Mouse (Mus musculus): ENCODE data around the gene Clec12b.
"Not testable (repeated sequence)": the region's sequence is repeated elsewhere in the genome, so short reads cannot be mapped to it uniquely, and the experiment has no call there.

Gene Clec12b

GRCm38 (mm10) chr6:129374937-129375471, 10.7 kb downstream of the Clec12b start:
- no peak for DNase-seq (ENCODE audit: extremely low spot score, low read depth, low spot score)

- DNase-seq (ENCODE audit: extremely low spot score, low read depth, low spot score): no peak
Measured at GRCm38 (mm10) chr6:129369374-129370132, 16.1 kb downstream of the Clec12b start.

GRCm38 (mm10) chr6:129365959-129366359, 19.7 kb downstream of the Clec12b start:
- peak; percentile 47 for DNase-seq (ENCODE audit: extremely low spot score, low read depth, low spot score)

GRCm38 (mm10) chr6:129363942-129364341, 21.7 kb downstream of the Clec12b start:
- no peak for DNase-seq (ENCODE audit: extremely low spot score, low read depth, low spot score)

- no peak for DNase-seq (ENCODE audit: extremely low spot score, low read depth, low spot score)
Measured at GRCm38 (mm10) chr6:129359515-129359914, 26.2 kb downstream of the Clec12b start.

GRCm38 (mm10) chr6:129356430-129356829, 29.2 kb downstream of the Clec12b start:
- no peak for DNase-seq (ENCODE audit: extremely low spot score, low read depth, low spot score)

- no peak for DNase-seq (ENCODE audit: extremely low spot score, low read depth, low spot score)
Measured at GRCm38 (mm10) chr6:129355774-129356173, 29.9 kb downstream of the Clec12b start.

- DNase-seq (ENCODE audit: extremely low spot score, low read depth, low spot score): no peak
Measured at GRCm38 (mm10) chr6:129351091-129351490, 34.6 kb downstream of the Clec12b start.

- no peak for DNase-seq (ENCODE audit: extremely low spot score, low read depth, low spot score)
Measured at GRCm38 (mm10) chr6:129349524-129350352, 35.9 kb downstream of the Clec12b start.

GRCm38 (mm10) chr6:129344408-129344807, 41.3 kb downstream of the Clec12b start:
- DNase-seq (ENCODE audit: extremely low spot score, low read depth, low spot score): no peak

GRCm38 (mm10) chr6:129342391-129342790, 43.3 kb downstream of the Clec12b start, which contains the start of gene Clec12a:
TSS of gene Clec12a (plus strand) at chr6:129342691.
- DNase-seq (ENCODE audit: extremely low spot score, low read depth, low spot score): not testable (repeated sequence)

GRCm38 (mm10) chr6:129337751-129338150, 47.9 kb downstream of the Clec12b start:
- DNase-seq (ENCODE audit: extremely low spot score, low read depth, low spot score): no peak

GRCm38 (mm10) chr6:129333674-129334078, 52.0 kb downstream of the Clec12b start:
- DNase-seq (ENCODE audit: extremely low spot score, low read depth, low spot score): no peak

GRCm38 (mm10) chr6:129331610-129332009, 54.1 kb downstream of the Clec12b start, which contains the start of gene 4922502D21Rik:
TSS of gene 4922502D21Rik (minus strand) at chr6:129331796.
- no peak for DNase-seq (ENCODE audit: extremely low spot score, low read depth, low spot score)

- DNase-seq (ENCODE audit: extremely low spot score, low read depth, low spot score): no peak
Measured at GRCm38 (mm10) chr6:129326568-129327150, 59.0 kb downstream of the Clec12b start.

GRCm38 (mm10) chr6:129326016-129326415, 59.7 kb downstream of the Clec12b start:
- no peak for DNase-seq (ENCODE audit: extremely low spot score, low read depth, low spot score)

Measured in hindlimb bud, embryonic 11.5 days (tissue).